Mouse (Mus musculus) neural tube, postnatal 0 days (tissue): Measurements from ENCODE around the gene Fgg. TPM values are rescaled to one million over a fixed set of nuclear protein-coding genes. Genes with fewer than 3 reads are reported as not detected.

Experiments
- polyA plus RNA-seq: library from polyadenylated mRNA; unstranded; fragments of >200 nt; fragmentation: Nextera tagmentation; extraction: Ambion mirVana; gene quantifications from 2 replicates; pipeline ENCODE4 v1.2.1, GENCODE M21; 2015

Gene Fgg
- polyA plus RNA-seq, result 0.12 and 0.61 TPM in 2 replicates

DNA sequence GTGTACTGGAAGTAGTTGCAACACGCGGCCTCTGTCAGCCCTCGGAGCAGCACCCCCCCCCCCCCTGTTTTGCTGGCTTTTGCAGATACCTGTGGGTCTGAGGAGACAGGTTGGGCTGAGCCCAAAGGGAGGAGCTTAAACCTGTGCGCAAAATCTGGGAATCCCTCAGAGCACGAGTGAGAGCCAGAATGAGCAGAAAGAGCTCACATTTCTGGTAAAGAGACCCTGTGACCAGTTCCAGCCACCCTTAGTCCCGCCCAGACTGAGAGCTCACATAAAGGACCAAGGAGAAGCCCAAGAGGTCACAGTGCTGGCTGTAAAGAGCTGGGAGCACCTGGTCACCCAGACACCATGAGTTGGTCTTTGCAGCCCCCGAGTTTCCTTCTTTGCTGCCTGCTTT is at the start of gene Fgg:
TSS of gene Fgg (plus strand) at position 168 of the 400 bp plus-strand sequence.

DNA sequence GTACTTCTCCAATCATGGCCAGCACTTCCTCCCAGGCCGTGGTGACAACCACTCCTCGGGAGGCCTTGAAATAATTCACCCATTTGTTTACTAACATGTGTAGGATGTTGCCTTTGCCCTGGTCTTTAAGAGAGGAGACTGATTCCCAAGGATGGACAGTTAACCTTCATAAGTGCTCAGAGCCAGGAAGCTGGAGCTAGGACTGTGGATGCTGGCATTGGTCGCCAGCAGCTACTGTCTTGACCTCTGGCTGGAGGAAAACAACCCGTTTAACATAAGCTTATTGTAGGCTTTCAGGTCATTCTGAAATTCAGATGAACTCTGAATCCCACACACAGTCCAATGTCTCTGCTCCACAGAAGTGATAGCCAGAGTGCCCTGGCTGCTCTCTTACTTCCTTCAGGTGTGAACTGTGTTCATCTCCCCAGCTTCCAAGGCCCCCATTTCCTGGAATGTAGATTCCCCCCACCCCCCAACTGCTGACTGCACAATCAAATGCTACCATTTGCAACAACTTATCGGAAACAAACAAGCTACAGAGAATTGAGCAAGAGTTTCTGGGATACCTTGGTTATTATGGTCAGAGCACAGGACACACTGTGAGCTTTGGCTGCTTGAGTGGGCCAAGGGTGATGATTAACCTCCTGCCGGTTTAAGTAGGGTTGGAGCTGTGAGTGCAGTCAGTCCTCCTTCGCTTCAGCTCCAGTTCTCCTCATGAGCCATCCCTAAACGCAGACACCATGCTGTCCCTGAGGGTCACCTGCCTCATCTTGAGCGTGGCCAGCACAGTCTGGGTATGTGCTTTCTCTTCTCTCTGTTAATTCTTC is 18.2 kb downstream of the Fgg start, which contains the start of gene Fga:
TSS of gene Fga (plus strand) at position 602 of the 827 bp plus-strand sequence.

DNA sequence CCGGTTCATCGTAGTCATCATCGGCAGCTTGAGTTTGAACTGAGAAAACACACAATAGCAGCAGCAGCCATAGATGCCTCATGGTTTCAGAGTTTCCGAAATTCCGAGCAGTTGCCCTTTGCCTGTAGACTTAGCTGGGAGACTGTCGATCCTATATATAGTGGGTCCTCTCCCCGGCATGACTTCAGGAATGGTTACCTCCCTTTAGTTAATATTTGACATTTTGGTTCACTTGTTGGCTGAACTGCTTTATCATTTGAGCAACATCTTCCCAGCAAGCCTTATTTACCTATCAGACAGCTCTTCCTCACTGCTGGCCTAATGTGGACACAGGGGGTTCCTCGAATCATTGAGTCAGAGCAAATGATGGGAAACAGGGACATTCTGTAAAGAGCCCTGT is 42.2 kb downstream of the Fgg start, which contains the start of gene Fgb:
TSS of gene Fgb (minus strand) at position 184 of the 400 bp plus-strand sequence.

DNA sequence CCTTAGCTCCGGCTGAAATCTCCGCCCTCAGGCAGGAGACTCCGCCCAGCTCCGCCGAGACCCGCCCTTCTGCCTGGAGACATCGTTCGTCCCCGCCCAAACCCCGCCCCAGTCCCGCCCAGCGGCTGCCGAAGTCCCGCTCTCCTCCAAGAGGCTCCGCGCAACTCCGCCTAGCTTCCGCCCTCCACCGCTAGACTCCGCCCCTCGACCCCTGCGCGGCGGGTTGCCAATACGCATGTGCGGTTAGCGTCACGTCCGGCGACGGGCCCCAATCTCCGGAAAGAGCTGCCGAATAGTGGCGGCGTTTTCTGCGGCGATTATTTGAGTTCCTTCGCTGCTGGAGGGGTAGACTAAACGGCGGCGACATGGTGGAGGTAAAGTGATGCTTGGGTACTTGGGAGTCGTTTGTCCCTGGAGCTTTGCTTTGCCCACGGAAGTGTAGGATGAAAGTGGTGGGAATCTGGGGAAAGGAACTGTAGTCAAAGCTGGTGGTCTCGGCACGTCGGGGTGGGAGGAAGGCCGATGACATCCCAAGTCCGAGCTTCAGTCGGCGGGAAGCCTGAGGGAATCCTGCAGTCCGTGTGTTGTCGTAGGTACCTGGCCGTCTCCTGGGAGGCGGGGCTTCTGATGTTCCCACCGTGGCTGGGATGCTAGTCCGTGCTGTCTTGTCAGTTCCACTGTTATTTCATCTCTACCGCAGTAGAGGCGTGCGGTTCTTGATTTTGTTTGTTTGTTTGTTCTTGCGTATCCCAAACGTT is 47.9 kb downstream of the Fgg start, which contains the start of gene Plrg1:
TSS of gene Plrg1 (plus strand) at position 242 of the 758 bp plus-strand sequence.

Other genes with a start within 250 kb of the Fgg start
- gene Rbm46, start 131.2 kb upstream of the Fgg start, polyA plus RNA-seq, result 2.2 and 2.5 TPM in 2 replicates
- 0.47 and 0.48 TPM in 2 replicates for gene Lrat, start 103.8 kb upstream of the Fgg start, polyA plus RNA-seq
- gene Fga, start 18.4 kb downstream of the Fgg start, polyA plus RNA-seq, result 0.17 and 0.27 TPM in 2 replicates
- 0.36 TPM in 1 of 2 replicates, not detected in the other for gene Fgb, start 42.1 kb downstream of the Fgg start, polyA plus RNA-seq
- 73.2 and 77.9 TPM in 2 replicates for gene Plrg1, start 47.8 kb downstream of the Fgg start, polyA plus RNA-seq
- 0.86 and 1.1 TPM in 2 replicates for gene Dchs2, start 120.2 kb downstream of the Fgg start, polyA plus RNA-seq